Mouse (Mus musculus) lung, embryonic 15.5 days (tissue): ENCODE measurements around the gene Kif5c. TPM values are rescaled to one million over a fixed set of nuclear protein-coding genes. Genes with fewer than 3 reads are reported as not detected.

Source experiments
- ATAC-seq: fragments of 200-750 bp; cut with Nextera tagmentation; 2 replicates; pipeline ENCODE4 v1.8.0; 2017; ENCODE audit warnings: moderate number of reproducible peaks, borderline replicate concordance; ENCODE audit not compliant: low FRiP score, low TSS enrichment; ENCODE audit errors: extremely low read depth
- H3K27ac ChIP-seq: fragments of 300-500 bp; sonication (generic); 2 replicates; pipeline ENCODE4 v1.5.1; 2015; ENCODE audit warnings: moderate library complexity, mild to moderate bottlenecking, inconsistent platforms
- H3K27me3 ChIP-seq: fragments of 300-500 bp; sonication (generic); 2 replicates; pipeline ENCODE4 v1.6.1; 2015; ENCODE audit warnings: inconsistent platforms
- H3K36me3 ChIP-seq: fragments of 300-500 bp; sonication (generic); 2 replicates; pipeline ENCODE4 v1.6.1; 2015; ENCODE audit warnings: inconsistent platforms
- H3K4me1 ChIP-seq: fragments of 300-500 bp; sonication (generic); 2 replicates; pipeline ENCODE4 v1.6.1; 2015; ENCODE audit warnings: inconsistent platforms
- H3K4me2 ChIP-seq: fragments of 300-500 bp; sonication (generic); 2 replicates; pipeline ENCODE4 v1.6.1; 2015; ENCODE audit warnings: inconsistent platforms, mild to moderate bottlenecking, moderate library complexity
- H3K4me3 ChIP-seq: fragments of 300-500 bp; sonication (generic); 2 replicates; pipeline ENCODE4 v1.5.1; 2015; ENCODE audit warnings: mild to moderate bottlenecking, inconsistent platforms
- H3K9ac ChIP-seq: fragments of 300-500 bp; sonication (generic); 2 replicates; pipeline ENCODE4 v1.6.1; 2015; ENCODE audit warnings: inconsistent platforms
- H3K9me3 ChIP-seq: fragments of 300-500 bp; sonication (generic); 2 replicates; pipeline ENCODE4 v1.6.1; 2016; ENCODE audit warnings: inconsistent platforms
- WGBS: fragments of 180-500 bp; shearing (Covaris S2); methylation state at CpG from one replicate; pipeline ENCODE4 v1.1.7; 2015; 5-methylcytosine and 5-hydroxymethylcytosine counted together
- polyA plus RNA-seq: library from polyadenylated mRNA; unstranded; fragments of >200 nt; fragmentation: Nextera tagmentation; extraction: Ambion mirVana; gene quantifications from 2 replicates; pipeline ENCODE4 v1.2.1, GENCODE M21; 2015

Kif5c gene
- polyA plus RNA-seq, 1 experiment from 2014 or later = 1.2 TPM

DNA sequence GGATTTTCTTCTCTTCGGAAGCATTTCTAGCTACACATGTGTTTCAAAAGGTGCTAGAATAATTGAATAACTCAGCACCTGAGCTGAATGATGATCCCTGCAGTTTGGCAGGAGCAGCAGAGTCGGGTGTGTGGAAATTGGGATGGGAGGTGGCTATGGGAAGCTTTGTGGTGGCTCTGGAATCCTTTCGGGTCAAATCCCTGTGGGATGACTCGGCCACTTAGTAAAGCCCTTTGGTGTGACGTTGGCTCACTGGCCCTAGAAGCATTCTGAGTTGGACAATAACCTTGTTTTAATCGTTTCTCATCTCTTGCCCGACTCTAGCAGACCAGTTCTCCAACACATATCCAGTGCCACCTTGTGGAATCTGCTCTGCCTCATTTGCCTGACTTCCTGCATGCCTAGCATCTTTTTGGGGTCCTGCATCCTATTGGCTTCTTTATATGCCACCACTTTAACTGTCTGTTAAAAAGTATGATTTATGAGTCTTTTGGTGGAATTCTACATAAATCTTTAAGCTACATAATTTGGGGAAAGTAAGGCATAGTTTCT is 93.3 kb downstream of the Kif5c start:
- ATAC-seq = no peak
- Histone ChIP-seq H3K4me2 (no peak overlapping the region), H3K4me1 (no peaks in the 10 kb centered on the region), H3K36me3 (no peaks in the 10 kb centered on the region), H3K27ac (no peak overlapping the region), H3K4me3 (no peak overlapping the region), H3K9me3 (no peaks in the 10 kb centered on the region), H3K9ac (no peak overlapping the region), H3K27me3 (no peaks in the 10 kb centered on the region)
- WGBS = 62% methylated on average over 7 of the region's 7 CpGs

DNA sequence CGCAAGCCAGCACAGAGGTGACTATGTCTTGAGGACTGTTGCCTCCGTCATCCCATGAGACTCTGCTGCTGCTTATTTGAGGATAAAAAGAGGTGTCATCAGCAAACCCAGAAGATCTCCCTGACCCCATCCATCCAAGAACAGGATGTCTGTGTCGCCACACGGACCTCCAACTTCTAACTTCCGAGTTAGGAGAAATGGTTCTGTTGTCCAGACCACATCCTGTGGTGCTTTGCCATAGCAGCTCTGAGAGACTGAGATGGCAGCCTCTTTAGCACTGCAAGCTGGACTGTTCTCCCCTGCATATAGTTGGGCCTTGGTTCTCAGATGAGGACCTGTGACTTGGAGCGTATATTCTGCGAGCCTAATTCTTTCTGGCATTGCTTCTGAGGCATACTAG is 97.4 kb downstream of the Kif5c start:
- WGBS = 79% methylated on average over 7 of the region's 7 CpGs
- Histone ChIP-seq H3K27ac (no peak overlapping the region), H3K4me1 (0 out of 2 replicates have a peak, but pooled peaks cover 7% of the 10 kb centered on the region), H3K4me2 (no peak overlapping the region), H3K4me3 (no peak overlapping the region), H3K9me3 (no peaks in the 10 kb centered on the region), H3K27me3 (no peaks in the 10 kb centered on the region), H3K9ac (no peak overlapping the region), H3K36me3 (no peaks in the 10 kb centered on the region)
- ATAC-seq = no peak

DNA sequence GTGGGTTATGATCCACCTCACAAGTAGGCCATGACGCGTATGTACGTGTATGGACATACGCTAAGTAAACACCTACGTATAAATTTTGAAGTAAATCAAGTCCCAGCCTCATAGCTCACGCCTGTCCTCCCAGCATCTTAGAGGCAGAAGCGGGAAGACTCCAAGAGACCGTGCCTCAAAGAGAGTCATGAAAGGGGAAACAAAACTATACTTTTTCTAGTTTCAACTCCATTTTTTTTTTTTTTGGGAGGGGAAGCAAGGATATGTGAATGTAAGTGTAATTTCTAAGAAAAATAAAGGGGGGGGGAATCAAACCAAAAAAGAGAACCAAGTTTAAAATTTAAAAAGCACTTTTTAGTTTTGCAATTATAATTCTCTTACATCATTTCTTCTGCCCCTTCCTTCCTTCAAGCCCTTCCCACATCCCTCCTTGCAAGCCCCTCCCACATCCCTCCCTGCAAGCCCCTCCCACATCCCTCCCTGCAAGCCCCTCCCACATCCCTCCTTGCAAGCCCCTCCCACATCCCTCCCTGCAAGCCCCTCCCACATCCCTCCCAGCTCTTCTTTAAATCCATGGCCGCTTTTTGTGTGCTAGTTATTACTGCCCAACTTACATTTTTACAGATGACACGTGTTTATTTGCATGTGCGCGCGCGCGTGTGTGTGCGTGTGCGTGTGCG is 98.5 kb downstream of the Kif5c start:
- H3K9me3 ChIP-seq = no peaks in the 10 kb centered on the region
- 0 out of 2 replicates have a peak, but pooled peaks cover 7% of the 10 kb centered on the region for H3K4me1 ChIP-seq
- no peak overlapping the region for H3K9ac ChIP-seq
- H3K4me3 ChIP-seq = no peak overlapping the region
- H3K27ac ChIP-seq = no peak overlapping the region
- no peak for ATAC-seq
- no peak overlapping the region for H3K4me2 ChIP-seq
- 92% methylated on average over 18 of the region's 18 CpGs for WGBS
- H3K27me3 ChIP-seq = no peaks in the 10 kb centered on the region
- no peaks in the 10 kb centered on the region for H3K36me3 ChIP-seq

DNA sequence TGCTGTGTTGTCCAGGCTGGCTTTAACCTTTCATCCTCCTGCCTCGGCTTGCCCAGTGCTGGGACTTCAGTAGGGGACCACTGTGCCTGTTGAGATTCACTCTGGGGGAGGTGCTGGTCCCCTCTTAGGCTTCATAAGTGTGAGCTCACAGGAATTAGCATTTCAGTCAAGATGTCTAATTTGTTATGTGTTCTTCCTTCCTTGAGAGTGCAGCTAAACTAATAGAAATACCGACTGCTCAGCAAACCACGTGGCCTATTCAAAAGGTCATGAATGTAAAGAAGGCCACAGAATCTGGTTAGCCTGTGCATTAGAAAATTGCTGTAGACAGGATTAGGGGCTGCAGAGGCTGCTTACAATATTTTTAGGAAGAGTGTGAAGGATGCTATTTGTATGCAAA is 99.4 kb downstream of the Kif5c start:
- Histone ChIP-seq H3K36me3 (no peaks in the 10 kb centered on the region), H3K27me3 (no peaks in the 10 kb centered on the region), H3K4me1 (0 out of 2 replicates have a peak, but pooled peaks cover 7% of the 10 kb centered on the region), H3K9me3 (no peaks in the 10 kb centered on the region), H3K27ac (no peak overlapping the region), H3K4me3 (no peak overlapping the region), H3K9ac (no peak overlapping the region), H3K4me2 (no peak overlapping the region)
- 29% methylated on average over 3 of the region's 3 CpGs for WGBS
- ATAC-seq = no peak

DNA sequence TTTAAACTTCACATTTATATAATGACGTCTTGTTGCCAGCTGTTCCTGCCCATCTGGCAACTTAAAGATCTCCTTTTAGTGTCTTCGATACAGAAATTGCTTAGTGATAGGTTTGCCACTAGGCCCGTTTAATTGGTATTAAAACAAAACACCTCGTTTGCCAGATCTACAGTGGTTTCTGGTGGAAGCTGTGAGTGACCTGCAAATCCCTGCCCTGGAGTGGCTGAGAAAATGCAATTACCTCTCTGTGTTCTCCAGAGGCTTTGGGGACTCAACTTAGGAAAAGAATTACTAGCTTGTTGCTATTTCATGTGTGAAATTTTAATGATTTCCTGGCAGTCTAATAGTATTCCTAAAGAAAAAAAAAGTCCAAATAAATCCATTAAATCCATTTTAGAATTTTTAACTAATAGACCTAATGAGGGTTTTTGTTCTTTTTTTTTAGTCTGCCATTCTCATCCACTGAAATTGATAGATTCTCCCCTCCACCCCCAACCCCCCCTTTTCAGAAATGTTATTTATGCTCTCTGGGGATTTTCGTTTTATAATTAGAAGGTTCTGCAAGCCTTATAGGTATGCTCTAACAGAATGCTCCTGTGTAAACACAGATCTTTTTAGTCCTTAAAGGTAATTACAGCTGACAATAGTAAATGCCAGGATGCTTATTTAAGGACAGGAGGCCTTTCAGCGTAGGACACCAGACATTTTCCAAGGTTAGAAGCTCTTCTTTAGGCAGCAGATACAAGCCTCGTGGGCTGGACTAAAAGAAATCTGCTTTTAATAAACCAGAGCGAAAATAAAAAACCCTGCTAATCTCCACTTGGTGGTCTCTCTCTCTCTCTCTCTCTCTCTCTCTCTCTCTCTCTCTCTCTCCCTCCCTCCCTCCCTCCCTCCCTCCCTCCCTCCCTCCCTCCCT is 100.1 kb downstream of the Kif5c start:
- Histone ChIP-seq H3K27me3 (no peaks in the 10 kb centered on the region), H3K9ac (no peak overlapping the region), H3K4me1 (0 out of 2 replicates have a peak, but pooled peaks cover 7% of the 10 kb centered on the region), H3K27ac (no peak overlapping the region), H3K36me3 (no peaks in the 10 kb centered on the region), H3K9me3 (no peaks in the 10 kb centered on the region), H3K4me2 (no peak overlapping the region), H3K4me3 (no peak overlapping the region)
- no peak for ATAC-seq
- WGBS = 46% methylated on average over 8 of the region's 8 CpGs

DNA sequence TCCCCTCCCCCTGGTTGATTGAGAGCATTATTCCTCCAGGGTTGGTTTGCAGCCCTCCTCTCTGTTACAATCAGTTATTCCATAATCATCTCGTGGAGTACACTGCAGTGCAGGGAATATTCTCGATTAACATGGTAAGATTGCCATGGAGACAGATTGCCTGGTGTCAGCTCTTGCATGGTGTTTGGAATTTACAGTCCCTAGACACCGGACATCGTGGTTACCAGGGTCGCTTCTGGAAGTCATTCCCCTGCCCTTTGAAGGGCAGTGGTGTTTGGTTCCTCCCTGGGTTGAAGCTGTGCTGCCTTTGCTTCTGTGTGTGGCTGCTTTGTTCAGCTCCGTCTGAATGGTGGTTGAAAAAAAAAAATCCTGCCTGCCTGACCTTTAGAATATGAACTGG is 100.8 kb downstream of the Kif5c start:
- no peak for ATAC-seq
- peak overlapping the region; percentile 35 for H3K4me2 ChIP-seq
- H3K27me3 ChIP-seq = no peaks in the 10 kb centered on the region
- no peak overlapping the region for H3K9ac ChIP-seq
- 0 out of 2 replicates have a peak, but pooled peaks cover 7% of the 10 kb centered on the region for H3K4me1 ChIP-seq
- H3K27ac ChIP-seq = peak overlapping the region; percentile 33; the same call in 1 of the 2 replicates
- H3K9me3 ChIP-seq = no peaks in the 10 kb centered on the region
- 6% methylated on average over 6 of the region's 6 CpGs for WGBS
- H3K36me3 ChIP-seq = no peaks in the 10 kb centered on the region
- no peak overlapping the region for H3K4me3 ChIP-seq

DNA sequence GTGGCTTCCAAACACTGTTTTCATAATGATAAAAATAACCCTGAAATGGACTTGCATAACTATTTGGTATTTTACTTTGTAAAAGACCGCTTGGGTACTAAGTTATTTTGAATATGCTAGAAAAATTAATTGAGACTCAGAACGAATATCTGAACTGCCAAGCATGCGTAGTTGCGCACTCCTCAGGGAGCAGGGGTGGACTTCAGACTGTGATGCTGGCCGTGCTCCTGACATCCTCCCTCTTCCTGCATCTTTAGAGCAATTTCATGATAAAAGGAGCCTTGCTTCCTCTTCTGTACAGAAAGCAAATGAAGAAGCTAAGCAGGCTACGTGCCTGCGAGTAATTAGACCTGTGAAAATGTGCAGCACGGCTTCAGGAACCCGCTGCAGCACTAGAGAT is 101.2 kb downstream of the Kif5c start:
- no peak overlapping the region for H3K9ac ChIP-seq
- no peak overlapping the region for H3K27ac ChIP-seq
- no peaks in the 10 kb centered on the region for H3K9me3 ChIP-seq
- H3K36me3 ChIP-seq = no peaks in the 10 kb centered on the region
- 0 out of 2 replicates have a peak, but pooled peaks cover 7% of the 10 kb centered on the region for H3K4me1 ChIP-seq
- H3K4me2 ChIP-seq = peak overlapping the region; percentile 35
- H3K27me3 ChIP-seq = no peaks in the 10 kb centered on the region
- no peak overlapping the region for H3K4me3 ChIP-seq
- WGBS = 39% methylated on average over 9 of the region's 9 CpGs
- ATAC-seq = no peak

DNA sequence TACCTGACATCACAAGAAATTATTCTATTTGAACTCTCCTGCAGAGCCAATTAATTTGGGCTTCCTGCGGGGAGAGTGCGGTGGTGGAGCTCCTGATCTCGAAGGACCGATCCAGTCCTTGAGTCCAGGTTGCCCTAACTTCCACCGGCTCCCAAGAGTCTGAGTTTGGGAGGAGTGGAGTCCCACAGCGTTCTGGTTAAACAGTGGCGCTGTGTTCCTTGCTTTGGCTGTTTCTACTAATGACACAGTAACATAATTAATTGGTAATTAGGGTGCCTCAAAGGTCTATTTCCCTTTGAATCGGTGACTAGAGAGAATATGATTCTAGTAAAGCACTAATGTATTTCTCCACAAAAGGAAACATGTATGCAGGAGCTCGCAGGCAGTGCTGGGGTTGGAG is 103.2 kb downstream of the Kif5c start:
- Histone ChIP-seq H3K9ac (no peak overlapping the region), H3K4me1 (peaks cover 14% of the 10 kb centered on the region), H3K27ac (no peak overlapping the region), H3K9me3 (no peaks in the 10 kb centered on the region), H3K4me3 (no peak overlapping the region), H3K36me3 (no peaks in the 10 kb centered on the region), H3K4me2 (no peak overlapping the region), H3K27me3 (no peaks in the 10 kb centered on the region)
- ATAC-seq = no peak
- 66% methylated on average over 9 of the region's 9 CpGs for WGBS

DNA sequence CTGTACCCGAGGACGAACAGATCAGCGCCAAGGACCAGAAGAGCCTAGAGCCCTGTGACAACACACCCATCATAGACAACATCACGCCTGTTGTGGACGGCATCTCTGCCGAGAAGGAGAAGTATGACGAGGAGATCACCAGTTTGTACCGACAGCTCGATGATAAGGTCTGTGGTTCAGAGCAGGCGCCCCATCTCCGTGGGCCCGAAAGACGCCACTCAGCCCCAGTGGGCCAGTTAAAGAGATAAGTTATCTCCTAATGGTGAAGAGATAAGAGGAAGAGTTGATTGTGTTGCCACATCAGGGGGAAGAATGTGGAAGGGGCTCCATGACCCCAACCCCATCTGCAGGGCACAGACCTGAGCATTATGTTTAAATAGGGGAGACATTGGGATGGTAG is 103.9 kb downstream of the Kif5c start:
- ATAC-seq = no peak
- H3K4me2 ChIP-seq = no peak overlapping the region
- H3K36me3 ChIP-seq = no peaks in the 10 kb centered on the region
- peaks cover 19% of the 10 kb centered on the region for H3K4me1 ChIP-seq
- H3K9ac ChIP-seq = no peak overlapping the region
- no peak overlapping the region for H3K27ac ChIP-seq
- no peaks in the 10 kb centered on the region for H3K9me3 ChIP-seq
- H3K4me3 ChIP-seq = no peak overlapping the region
- WGBS = 59% methylated on average over 13 of the region's 13 CpGs
- no peaks in the 10 kb centered on the region for H3K27me3 ChIP-seq

DNA sequence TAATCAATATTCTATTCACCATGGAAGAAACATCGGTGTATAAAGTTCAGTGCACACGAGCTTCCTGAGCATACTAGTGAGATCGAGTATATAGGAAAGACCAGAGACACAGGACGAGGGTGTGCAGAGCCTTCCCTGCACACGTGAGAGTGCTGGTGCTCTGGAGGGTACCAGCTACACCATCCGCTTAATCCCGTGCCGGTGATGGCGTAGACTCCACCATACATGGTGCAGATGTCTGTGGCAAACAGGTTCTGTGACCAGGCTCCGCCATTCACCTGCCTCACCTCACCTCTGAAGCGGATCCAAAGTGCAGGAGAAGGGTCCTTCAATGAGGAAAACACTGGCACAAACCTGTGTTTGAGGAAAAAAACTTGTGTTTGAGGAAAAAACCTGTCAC is 107.6 kb downstream of the Kif5c start:
- 82% methylated on average over 11 of the region's 11 CpGs for WGBS
- no peak overlapping the region for H3K9ac ChIP-seq
- ATAC-seq = no peak; the same call in 1 of the 2 replicates
- no peaks in the 10 kb centered on the region for H3K27me3 ChIP-seq
- H3K4me3 ChIP-seq = no peak overlapping the region
- H3K4me2 ChIP-seq = peak overlapping the region; percentile 37
- H3K4me1 ChIP-seq = peaks cover 14% of the 10 kb centered on the region
- no peak overlapping the region for H3K27ac ChIP-seq
- no peaks in the 10 kb centered on the region for H3K36me3 ChIP-seq
- no peaks in the 10 kb centered on the region for H3K9me3 ChIP-seq

DNA sequence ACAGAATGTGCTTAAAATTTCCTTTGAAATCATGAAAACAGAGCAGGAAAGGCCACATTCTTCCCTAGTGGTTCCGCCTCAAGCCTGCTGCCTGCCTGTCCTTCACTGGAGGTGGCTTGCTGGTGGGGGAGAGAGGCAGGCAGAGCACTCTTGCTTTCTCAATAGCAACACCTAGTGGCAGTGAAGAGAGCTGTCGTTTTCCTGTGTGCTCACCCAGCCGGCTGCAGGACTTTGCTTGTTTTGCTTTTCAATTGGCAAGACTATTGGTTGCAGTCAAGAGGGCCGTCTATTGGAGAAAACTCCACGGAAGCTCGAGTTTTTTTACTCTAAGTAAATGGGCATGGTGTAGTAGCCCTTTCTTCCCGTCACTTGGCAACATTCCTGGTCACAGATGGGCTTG is 108.1 kb downstream of the Kif5c start:
- Histone ChIP-seq H3K4me2 (peak overlapping the region; percentile 37), H3K27ac (no peak overlapping the region), H3K36me3 (no peaks in the 10 kb centered on the region), H3K27me3 (no peaks in the 10 kb centered on the region), H3K4me1 (peaks cover 14% of the 10 kb centered on the region), H3K9ac (no peak overlapping the region), H3K9me3 (no peaks in the 10 kb centered on the region), H3K4me3 (no peak overlapping the region)
- 5% methylated on average over 7 of the region's 7 CpGs for WGBS
- peak; percentile 89; the same call in 1 of the 2 replicates for ATAC-seq

DNA sequence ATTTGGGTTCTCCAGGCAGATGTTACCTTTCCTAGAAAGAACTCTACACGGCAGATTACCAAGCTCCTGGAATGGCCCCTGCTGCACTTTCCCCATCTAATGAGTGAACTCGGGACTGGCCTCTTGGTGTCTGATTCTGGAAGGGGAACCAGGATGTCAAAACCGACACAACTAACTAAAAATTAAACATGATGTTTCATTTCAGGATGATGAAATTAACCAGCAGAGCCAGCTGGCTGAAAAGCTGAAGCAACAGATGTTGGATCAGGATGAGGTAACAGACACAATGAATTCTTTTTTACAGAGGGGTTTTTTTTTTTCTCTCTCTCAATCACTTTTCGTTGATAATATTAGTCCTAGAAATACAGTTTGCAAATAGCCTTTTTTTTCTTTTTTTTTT is 108.6 kb downstream of the Kif5c start:
- WGBS = 63% methylated on average over 4 of the region's 4 CpGs
- no peak for ATAC-seq
- no peak overlapping the region for H3K27ac ChIP-seq

More for the DNA sequence above, 108.6 kb downstream of the Kif5c start:
- no peaks in the 10 kb centered on the region for H3K27me3 ChIP-seq
- peak overlapping the region; percentile 37 for H3K4me2 ChIP-seq
- peaks cover 14% of the 10 kb centered on the region for H3K4me1 ChIP-seq
- H3K9ac ChIP-seq = no peak overlapping the region
- H3K4me3 ChIP-seq = no peak overlapping the region
- H3K36me3 ChIP-seq = no peaks in the 10 kb centered on the region
- no peaks in the 10 kb centered on the region for H3K9me3 ChIP-seq
